Mouse (Mus musculus): Measurements from ENCODE around the gene Ppat. TPM values are rescaled to one million over a fixed set of nuclear protein-coding genes. Genes with fewer than 3 reads are reported as not detected.

Ppat gene
- polyA plus RNA-seq (2017; shearing (Covaris generic)) = 10 to 100 TPM; 36.2 to 40.3 TPM

DNA sequence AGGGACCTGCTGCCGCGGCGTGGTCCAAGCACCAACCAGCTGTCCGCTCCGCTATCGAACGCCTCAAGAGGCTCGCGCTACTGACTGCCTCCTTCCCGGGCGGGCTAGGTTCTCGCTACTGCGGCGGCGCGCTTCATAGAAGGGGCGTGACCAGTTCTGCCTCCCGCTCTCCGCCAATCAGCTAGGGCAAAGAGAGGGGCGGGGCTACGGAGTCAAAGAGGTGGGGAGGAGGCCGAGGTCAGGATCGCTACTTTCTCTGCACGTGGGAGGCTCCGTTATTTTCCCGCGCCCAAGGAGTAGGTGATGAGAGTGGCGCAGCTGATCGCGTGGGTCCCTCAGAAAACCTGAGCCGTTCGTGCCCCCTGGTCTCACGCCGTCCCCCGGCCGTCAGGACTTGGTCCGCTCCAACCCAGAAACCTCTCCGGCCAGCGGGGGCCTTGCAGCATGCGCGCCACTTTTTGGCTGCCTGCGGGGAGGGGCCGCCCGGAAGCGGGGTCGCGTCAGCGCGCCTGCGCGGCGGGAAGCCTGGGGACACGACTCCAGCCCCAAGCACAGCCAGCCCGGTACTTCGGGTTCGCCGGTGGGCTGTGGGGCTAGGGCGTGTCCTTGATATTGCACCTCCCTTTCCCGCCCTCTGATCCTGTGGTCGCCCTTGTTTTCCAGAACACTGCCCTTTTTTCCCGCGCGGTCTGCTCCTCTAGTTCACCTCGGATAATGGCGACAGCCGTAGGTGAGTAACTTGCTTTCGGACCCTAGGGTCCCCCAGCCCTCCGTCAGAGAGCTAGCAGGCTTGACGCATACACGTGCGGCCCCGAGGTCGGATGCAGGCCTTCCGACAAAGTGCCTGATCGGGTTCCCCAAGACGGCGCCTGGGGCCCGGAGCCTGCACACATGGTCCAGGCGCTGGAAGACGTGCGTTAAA lies at the start of gene Ppat, which contains the start of gene Paics:
Ppat (minus strand) TSS at position 473 of the 922 bp plus-strand sequence.
Paics (plus strand) TSS at position 202 of the 922 bp plus-strand sequence.

GRCm38 (mm10) chr5:76974554-76975285 lies 23.3 kb upstream of the Ppat start, which contains the start of gene Srp72:
Srp72 (plus strand) TSS chr5:76974683.

DNA sequence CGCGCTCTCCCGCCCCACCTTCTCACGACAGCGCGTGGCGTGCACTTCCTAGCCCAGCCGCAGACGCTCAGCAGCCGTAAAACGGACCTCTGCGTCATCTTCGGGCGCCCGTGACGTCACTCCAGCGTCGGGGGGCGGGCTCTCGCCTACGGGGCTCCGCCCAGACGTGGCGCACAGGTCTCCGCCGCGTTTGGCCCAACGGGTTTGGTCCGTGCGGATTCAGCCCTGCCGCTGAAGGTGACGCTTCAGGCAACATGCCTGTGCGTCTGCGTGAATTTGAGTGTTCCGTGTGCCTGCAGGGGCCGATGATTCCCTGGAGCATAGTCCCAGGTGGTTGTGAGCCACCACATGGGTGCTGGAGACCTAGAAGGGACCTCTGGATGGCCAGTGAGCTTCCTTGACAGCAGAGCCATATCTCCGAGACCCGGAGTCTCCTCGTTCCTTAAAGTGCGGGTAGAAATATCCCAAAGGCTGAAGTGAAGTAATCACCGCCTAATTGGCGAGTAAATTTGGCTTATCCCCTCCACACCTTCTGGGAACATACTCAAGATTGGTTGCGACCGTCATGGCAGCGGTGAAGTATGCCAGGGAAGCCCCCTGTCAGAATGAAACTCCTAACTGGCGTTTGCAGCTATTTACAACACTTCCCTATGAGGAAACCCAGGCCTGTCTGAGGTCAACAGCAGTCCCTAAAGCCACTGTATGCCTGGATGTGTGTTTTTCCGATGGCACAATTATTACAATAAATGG lies 45.8 kb downstream of the Ppat start, which contains the start of gene Aasdh:
Aasdh (minus strand) TSS at position 110 of the 750 bp plus-strand sequence.

Other genes with a start within 250 kb of the Ppat start
- 10 to 100 TPM; 12.0 to 16.1 TPM for gene Aasdh, start 46.1 kb downstream of the Ppat start, polyA plus RNA-seq (2017; shearing (Covaris generic))
- gene Paics, start 271 bp downstream of the Ppat start, polyA plus RNA-seq (2017; shearing (Covaris generic)) = 100 to 1,000 TPM; 128 to 143 TPM
- 100 to 1,000 TPM in 1 of 2 experiments, 10 to 100 TPM in 1; 89.2 to 103 TPM for gene Srp72, start 23.1 kb upstream of the Ppat start, polyA plus RNA-seq (2017; shearing (Covaris generic))
- gene Arl9, start 52.5 kb upstream of the Ppat start, polyA plus RNA-seq (2017; shearing (Covaris generic)) = under 1 TPM in 1 of 2 experiments, not detected in 1; 0.47 TPM
- gene Thegl, start 64.4 kb upstream of the Ppat start, polyA plus RNA-seq (2017; shearing (Covaris generic)) = under 1 TPM in 1 of 2 experiments, not detected in 1; 0.14 TPM
- 100 to 1,000 TPM; 230 to 397 TPM for gene Hopx, start 163.5 kb upstream of the Ppat start, polyA plus RNA-seq (2017; shearing (Covaris generic))